Mouse (Mus musculus) heart, adult 2 months (tissue): ENCODE results near the gene Kremen2.

Experiments
- EP300 ChIP-seq: fragments of 200-500 bp; IDR thresholded peaks from 2 replicates; pipeline ENCODE4 v1.6.1; 2011; ENCODE audit warnings: low read depth, low read length, control low read depth; ENCODE audit not compliant: insufficient read depth
- POLR2A ChIP-seq: fragments of 200-500 bp; IDR thresholded peaks from 2 replicates; pipeline ENCODE4 v1.6.1; 2011; ENCODE audit warnings: mild to moderate bottlenecking, low read depth, low read length, control low read depth; ENCODE audit not compliant: insufficient read depth

DNA sequence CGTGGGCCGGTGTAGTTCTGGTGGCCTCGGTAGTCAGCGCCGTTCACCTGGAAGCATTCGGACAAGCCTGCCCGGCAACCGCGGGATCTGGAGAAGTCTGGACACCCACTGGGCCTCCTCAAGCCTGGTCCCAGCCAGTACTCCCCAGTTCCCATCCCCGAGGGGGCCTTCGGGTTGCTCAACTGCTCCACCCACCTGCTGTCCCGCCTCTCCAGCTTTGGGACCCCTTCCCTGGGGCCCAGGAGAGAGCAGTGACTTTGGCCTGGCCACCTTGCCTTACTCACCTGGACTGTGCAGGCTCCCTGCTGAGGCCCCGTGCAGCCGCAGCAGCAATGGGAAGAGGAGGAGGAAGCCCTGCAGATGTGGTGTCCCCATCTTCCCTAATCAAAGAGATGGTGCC, 982 bp downstream of the Kremen2 start:
- no peak for TF ChIP-seq EP300
- no peak for TF ChIP-seq POLR2A
